Mouse (Mus musculus): ENCODE data around the gene Gm20721. TPM values are rescaled to one million over a fixed set of nuclear protein-coding genes. Genes with fewer than 3 reads are reported as not detected.
"Not testable (repeated sequence)": the region's sequence is repeated elsewhere in the genome, so short reads cannot be mapped to it uniquely, and the experiment has no call there.

Gene Gm20721
- total RNA-seq, 1 experiment from 2014 or later: 4.6 TPM

DNA sequence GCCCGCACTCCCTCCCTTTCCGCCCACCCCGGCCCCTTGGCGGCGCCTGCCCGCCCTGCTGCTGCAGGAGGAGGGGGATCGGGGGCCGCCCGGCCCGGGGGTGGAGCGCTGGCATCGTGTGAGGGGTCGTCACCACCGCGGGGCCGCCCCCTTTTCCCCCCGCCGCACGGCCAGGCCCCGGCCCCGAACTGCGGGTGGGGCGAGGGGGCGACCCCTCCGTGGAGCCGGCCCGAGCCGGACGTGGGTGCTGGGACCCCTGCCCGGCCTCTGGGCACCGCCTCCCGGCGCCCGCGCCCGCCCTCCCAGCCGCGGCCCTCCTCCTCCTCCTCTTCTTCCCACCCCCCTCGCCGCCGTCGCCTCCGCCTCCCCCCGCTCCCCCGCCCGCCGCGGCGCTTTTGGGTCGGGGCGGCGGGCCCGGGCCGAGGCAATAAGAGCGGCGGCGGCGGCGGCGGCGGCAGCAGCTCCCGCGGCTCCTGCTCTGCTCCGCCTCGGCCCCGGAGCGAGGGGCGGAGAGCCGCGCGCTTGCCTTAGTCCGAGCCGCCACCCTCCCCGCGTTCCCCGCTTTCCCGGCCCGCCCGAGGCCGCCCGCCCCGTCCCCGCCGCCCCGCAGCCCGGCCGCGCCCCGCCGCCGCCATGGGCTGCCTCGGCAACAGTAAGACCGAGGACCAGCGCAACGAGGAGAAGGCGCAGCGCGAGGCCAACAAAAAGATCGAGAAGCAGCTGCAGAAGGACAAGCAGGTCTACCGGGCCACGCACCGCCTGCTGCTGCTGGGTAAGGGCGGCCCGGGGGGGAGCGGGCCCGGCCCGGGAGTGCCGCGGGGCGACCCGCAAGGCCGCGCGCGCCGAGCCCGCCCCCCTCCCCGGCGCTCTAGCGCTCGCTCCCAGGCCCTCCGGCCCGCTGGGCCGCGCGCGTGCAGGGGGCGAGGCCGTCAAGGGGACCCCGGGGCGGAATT lies 16.6 kb downstream of the Gm20721 start:
- DNase-seq: peak; percentile 92

DNA sequence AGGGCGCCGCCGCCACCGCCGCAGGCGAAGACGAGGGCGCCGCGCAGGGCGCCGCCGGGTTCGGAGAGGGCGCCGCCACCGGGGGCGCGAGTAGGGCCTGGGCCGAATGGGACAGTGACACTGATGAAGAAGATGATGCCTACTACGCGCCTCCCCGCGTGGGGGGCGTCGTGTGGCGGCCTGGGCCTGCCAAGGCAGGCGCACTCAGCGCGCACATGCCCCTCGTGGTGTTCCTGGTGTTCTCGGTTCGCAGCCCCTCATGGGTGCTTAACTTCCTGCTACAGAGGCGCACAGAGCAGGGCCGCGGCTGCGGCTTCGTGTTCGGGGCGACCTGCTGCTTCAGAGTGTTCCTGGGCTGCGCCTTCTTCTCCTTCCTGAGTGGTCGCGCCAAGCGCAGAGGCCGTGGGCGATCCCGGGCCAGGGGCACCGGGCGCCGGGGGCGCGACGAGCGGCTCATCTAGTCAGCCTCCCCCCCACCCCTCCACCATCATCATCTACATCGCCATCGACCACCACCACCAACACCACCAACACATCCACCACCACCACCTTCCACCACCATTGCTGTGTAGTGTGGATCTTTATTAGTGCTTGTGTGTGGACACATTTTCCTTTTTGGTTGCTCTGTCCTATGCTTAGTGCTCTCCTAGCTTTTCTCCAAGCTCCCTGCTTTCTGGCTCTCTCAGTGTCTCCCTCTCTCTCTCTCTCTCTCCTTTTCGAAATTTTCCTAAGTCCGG lies 17.4 kb downstream of the Gm20721 start:
- DNase-seq: peak; percentile 44

DNA sequence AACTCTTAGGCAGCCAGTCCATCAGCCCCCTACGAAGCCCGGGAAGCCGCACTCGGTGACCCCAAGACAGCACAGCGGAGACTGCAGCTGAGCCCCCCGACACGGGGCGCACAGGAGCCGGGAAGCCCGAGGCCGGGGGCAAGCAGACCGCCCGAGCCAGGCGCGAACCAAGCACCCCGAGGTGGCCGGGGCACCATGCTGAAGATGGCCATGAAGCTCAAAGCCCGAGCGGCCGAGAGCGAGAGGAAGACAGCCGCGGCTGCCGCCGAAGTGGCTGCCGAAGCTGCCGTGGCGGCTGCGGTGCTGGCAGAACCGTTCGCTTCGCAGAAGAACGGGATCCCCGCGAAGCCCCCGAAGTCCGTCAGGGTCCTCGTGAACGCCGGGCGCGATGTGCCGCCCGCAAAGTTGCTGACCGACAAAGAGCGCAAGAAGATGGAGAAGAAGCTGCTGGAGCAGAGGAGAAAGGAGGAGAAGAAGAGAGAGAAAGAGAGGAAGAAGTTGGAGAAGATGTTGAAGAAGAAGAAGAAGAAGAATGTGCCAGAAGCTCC lies 18.1 kb downstream of the Gm20721 start:
- DNase-seq: peak; percentile 52

DNA sequence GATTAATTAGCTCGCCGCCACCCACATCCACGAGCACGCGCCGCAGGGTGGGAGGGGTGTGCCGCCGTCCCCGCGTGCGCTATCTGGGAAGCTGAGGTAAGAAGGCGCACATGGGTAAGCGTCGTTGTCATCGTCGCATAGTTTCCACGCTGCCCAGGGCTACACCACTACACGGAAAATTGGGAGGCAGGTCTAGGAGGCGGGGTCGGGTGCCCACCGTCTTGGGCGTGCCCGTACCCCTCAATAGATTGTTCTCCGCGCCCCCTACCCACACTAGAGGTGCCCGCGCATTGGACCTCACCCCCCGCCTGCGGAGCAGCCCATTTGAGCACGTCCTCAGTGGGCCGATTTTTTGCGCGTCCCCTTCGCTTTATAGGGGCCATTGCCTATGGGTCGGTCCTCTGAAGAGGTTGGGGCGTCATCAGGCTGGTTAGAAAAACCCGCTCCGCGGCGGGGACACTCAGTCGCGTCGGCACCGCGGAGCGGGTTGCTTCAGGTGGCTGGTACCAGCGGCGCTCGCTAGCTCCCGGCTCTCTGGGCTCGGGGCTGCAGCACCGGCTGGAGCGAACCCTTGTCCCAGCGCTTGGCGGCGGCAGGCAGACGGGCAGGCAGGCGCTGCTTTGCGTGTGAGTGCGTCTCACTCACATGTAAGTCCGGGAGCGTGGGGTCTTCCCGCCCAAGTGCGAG lies 19.1 kb downstream of the Gm20721 start:
- peak; percentile 85 for DNase-seq

DNA sequence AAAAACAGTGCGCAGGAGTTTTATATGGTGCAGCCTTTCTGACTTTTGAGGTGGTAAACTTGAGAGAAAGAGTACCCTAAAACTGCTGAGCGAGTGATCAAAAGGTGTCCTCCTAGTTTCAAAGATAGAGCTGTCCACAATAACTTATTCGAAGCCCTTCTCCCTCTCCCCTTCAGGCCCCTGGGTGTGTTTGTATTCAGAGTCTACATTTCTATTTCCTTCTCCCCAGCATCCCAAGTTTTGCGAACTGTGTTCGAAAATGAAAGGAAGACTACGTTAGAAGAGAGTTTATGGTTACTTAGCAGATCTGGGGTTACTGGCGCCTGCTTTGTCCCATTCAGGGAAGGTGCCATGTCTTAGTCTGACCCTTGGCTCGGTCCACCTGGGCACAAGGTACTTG lies 20.0 kb downstream of the Gm20721 start:
- DNase-seq: no peak

DNA sequence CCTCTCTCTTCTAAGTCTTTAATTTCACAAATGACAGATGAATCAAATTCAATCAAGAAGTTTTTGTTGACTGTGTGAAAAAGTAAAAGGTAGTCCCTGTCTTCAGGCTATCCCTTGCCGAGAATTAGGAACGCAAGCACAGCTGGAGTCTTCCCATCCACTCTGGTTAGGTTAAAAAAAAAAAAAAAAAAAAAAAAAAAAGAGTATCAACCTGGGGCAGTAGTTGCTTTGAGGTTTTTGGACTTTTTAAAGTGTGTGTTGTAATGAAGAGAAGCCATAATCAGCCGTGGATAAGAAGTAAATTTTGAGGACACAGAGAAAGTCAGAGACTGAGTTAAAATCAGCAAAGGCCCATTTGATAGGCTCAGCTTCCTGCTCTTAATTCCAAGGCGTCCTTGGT lies 20.5 kb downstream of the Gm20721 start:
- DNase-seq: no peak

DNA sequence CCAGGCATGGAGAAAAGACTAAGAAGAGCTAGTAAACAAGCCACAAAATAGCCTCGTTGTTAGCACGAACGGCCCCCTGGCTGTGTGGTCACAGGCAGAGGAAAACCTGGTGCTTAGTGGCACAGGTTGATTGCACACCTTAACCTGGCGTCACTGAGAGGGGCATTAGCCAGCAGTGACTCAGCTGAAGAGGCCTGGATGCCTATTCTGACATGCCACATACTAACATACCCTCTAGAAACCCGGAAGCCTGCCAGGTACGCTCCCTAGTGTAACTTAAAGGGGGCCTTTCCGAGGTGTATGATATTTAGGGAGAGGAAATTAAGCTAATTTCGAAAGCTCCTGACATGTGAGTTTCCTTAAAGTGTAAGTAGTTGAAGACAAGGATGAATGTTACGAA lies 29.9 kb downstream of the Gm20721 start:
- no peak for DNase-seq

DNA sequence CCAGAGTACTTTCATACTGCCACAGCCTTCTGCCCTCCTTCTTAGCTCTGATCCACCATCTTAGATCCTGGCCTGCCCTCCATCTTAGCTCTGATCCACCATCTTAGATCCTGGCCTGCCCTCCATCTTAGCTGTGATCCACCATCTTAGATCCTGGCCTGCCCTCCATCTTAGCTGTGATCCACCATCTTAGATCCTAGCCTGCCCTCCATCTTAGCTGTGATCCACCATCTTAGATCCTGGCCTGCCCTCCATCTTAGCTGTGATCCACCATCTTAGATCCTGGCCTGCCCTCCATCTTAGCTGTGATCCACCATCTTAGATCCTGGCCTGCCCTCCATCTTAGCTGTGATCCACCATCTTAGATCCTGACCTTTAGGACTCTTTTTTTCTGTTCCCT lies 31.1 kb downstream of the Gm20721 start:
- DNase-seq: not testable (repeated sequence)

DNA sequence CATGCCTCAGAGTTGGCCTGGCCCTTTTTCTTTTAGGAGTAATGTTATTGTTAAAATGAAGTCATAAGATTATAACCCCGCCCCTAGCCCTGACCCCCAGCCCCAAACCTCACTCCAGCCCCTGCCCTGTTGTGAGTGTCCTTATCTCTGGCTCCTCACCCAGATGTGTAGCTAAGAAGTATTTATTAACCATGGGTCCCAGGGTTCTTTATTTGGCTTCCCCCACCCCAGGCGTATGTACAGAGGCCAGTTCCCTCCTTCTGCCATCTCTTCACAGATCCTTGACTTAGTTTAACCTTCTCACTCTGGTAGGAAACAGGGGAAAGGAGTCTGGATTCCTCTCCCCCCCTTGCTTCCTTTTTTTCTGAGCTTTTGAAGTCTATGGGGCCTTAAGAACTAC lies 33.9 kb downstream of the Gm20721 start:
- no peak for DNase-seq

DNA sequence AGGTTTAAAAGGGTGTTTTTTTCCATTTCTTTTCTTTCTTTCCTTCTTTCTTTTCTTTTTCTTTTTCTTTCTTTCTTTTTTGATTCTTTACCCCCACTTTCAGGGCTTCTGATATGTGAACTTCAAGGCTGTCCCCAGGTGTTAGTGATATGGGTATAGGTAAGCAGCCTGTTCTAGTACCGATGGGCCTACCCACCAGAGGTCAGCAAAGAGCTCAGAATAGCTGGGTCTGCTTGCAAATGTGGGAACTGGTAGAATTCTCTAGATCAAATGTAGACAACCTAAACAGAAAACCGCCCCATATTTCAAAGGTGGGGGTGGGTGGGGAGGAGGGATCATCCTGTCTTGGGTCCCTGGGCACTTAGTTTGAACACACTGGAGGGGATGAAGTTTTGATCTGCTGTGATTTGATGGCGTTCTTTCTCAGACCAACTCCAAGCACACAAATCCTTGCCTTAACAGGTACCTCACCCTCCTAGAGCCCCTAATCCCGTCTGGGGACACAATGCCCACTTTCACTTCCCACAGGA lies 34.3 kb downstream of the Gm20721 start:
- peak; percentile 86 for DNase-seq

DNA sequence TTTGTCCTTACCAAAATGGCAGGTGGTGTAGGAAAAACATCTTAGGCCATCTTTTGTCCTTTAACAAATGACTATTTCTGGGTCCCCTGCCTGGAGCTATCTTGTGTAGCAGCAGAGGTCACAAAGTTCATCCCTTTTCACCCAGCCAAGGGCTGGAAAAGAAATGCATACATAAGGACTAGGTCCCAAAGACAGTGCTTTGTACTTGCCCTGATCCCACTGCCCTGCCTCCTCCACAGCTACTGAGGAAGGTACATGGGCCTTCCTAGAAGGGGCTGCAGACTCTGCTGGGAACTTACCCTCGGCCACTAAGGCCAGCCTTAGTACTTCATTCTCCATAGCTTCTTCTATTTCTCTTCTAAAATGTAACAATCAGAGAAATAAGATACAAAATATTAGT lies 34.9 kb downstream of the Gm20721 start:
- DNase-seq: no peak

DNA sequence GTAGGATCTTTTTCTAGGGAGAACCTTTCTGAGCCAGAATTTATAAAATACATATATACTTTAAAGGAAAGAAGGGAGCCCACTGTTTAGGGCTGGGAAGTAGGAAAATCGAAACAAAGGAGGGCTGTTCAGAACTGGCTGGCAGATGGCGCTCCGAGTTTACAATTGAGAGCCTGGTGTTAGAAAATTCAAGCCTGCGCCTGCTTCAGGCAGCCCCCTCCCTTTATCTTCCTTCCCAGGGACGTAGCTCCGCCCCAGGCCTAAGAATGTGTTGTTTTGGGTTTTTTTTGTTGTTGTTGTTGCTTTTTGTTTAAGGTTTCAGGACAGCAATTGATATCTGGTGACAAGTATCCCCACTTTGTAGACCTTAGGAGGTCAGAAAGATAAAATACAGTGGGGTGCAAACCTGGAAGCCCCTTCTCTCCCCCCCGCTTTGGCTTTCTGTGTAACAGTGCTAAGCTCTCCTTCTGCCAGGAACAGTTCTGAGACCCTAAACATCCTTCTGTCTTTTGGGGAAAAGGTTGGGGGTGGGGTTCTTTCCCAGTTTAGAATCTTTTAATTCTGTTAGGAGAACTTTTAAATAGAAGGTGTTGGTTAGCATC lies 35.5 kb downstream of the Gm20721 start:
- DNase-seq: peak; percentile 72

DNA sequence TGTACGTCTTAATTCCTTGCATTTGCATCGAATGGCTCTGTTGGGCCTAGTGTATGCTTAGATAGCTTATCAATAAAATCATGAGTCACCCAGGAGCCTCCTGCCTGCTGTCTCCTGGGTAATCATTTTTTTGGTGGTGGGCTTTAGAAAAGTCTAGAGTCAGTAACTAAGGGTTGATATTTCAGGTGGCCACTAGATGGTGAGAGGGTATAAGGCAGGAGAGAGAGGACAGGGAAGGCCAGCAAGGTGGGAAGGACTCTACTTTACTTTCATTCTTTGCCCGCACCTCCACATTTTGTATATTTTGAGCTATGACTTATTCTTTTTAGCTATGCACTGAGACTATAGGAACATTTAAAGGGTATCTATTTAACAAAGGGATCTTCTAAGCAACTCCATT lies 38.6 kb downstream of the Gm20721 start:
- no peak for DNase-seq

DNA sequence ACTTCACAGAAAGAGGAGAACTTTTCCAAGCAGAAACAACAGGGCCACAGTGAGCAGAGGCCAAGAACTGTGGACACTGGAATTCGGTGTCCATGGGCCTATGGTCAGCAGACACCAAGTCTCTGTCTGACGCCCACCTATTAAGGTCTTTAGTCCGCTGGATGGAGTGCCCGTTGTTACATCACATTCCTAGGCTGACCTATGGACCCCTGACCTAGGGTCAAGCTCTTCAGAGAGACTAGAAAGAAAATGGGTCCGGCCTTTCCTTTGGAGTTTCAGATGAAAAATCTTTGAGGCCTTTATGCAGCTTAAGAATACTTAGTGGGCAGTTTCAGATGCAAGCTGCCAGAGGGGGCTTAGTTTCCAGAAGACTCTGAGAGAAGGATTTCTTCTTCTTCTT lies 40.9 kb downstream of the Gm20721 start:
- no peak for DNase-seq

DNA sequence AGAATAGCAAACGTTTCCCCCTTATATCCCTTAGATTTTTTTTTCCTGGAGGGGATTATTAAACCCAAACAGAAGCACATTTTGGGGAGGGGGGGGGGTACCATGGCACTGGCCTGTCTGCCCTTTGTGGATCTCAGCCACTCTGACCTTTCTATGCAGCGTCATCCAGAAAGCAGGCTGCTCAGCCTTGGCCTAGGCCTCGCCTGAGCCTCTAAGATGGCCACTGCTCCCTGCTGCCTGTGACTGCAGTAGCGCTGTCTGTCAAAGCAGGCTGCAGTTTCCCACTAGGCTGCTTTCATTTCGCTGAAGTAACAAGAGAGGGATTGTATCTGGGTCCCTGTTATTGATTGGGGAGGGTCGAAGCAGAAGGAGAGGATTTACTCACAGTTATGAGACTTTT lies 44.0 kb downstream of the Gm20721 start:
- DNase-seq: no peak

DNA sequence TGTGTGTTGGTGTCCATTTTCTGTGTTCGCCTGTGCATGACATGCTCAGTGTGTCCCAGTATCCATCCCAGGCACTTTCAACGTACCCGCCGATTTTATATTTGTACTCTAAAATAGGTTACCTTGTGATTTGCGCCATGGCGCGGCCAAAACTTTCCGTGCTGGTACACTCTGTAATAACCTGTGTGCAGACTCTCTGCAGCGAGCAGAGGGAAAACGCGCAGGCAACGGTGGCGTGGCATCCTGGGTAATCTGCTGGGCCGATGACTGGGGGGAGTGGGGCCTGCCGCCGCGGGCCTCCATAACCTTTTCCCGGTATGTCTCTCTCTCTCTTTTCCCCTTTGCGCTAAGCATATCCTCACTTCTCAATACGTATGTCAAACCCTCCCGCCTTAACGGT lies 45.8 kb downstream of the Gm20721 start:
- DNase-seq: peak; percentile 21

DNA sequence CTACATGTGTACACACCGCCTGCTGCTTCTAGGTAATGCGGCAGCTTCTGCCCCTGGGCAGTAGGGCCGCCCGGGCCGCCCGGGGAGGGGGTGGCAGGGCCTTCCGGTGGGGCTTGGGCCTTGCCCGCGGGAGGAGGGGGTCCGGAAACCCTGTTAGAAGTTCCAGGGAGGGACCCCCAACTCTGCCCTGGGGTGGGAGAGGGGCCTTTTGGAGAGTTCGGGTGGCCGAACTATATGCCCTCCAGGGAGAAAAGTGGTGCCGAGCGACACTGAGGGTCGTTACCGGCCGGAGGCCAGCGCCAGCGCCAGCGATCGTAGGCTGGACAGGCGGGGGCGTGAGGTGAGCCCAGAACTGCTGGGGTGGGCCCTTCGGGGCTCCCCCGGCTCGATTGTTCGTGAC lies 46.3 kb downstream of the Gm20721 start:
- DNase-seq: no peak

DNA sequence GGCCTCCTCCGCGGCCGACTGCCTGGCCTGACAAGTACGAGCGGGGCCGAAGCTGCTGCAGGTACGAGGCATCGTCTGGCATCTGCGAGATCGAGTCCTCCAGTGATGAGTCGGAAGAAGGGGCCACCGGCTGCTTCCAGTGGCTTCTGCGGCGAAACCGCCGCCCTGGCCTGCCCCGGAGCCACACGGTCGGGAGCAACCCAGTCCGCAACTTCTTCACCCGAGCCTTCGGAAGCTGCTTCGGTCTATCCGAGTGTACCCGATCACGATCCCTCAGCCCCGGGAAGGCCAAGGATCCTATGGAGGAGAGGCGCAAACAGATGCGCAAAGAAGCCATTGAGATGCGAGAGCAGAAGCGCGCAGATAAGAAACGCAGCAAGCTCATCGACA lies 46.7 kb downstream of the Gm20721 start:
- no peak for DNase-seq

DNA sequence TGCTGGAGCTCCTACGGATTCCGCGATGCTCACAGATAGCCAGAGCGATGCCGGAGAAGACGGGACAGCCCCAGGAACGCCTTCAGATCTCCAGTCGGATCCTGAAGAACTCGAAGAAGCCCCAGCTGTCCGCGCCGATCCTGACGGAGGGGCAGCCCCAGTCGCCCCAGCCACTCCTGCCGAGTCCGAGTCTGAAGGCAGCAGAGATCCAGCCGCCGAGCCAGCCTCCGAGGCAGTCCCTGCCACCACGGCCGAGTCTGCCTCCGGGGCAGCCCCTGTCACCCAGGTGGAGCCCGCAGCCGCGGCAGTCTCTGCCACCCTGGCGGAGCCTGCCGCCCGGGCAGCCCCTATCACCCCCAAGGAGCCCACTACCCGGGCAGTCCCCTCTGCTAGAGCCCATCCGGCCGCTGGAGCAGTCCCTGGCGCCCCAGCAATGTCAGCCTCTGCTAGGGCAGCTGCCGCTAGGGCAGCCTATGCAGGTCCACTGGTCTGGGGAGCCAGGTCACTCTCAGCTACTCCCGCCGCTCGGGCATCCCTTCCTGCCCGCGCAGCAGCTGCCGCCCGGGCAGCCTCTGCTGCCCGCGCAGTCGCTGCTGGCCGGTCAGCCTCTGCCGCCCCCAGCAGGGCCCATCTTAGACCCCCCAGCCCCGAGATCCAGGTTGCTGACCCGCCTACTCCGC lies 47.3 kb downstream of the Gm20721 start:
- DNase-seq: no peak

DNA sequence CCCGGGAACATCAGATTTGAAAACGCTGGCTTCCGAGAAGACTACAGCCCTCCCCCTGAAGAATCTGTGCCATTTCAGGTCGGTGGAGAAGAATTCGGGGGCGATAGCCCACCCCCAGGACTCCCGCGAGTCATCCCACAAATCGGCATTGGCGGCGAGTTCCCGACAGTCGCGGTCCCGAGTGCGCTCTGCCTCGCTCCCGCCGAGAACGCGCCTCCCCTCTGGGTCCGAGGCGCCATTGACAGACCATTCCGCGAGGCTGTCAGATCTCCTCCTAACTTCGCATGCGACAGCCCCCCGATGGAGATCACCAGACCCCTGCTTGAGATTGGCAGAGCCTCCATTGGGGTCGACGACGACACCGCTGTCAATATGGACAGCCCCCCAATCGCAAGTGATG lies 48.0 kb downstream of the Gm20721 start:
- DNase-seq: no peak

DNA sequence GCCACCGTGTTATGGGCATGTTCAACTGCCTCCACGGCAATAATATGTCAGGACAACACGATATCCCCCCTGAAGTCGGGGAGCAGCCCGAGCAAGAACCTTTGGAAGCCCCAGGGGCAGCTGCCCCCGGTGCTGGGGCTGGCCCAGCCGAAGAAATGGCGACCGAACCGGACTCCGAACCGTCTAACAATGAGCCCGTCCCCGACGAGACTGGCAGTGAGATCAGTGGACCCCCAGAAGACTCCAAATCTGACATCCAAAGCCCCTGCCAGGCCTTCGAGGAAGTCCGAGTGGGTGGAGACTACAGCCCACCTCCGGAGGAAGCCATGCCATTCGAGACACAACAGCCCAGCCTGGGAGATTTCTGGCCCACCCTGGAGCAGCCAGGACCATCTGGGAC lies 48.7 kb downstream of the Gm20721 start:
- no peak for DNase-seq
